Mouse (Mus musculus) hindbrain, embryonic 16.5 days (tissue): ENCODE measurements at regions not wholly inside any gene's neighbourhood (a gene's known extent, or its start where the extent isn't known, plus 50 kb on each side); places are given as distances from the start of the nearest gene placed in this dataset.

Source experiments
- ATAC-seq: fragments of 200-750 bp; cut with Nextera tagmentation; 2 replicates; pipeline ENCODE4 v1.8.0; 2017; ENCODE audit warnings: moderate TSS enrichment, moderate library complexity
- H3K27ac ChIP-seq: fragments of 300-500 bp; sonication (generic); 2 replicates; pipeline ENCODE4 v1.5.1; 2014; ENCODE audit warnings: low read depth, mild to moderate bottlenecking, control low read depth, low read length, moderate library complexity
- H3K27me3 ChIP-seq: fragments of 300-500 bp; sonication (generic); replicated peaks from 2 replicates; pipeline ENCODE4 v1.6.1; 2014; ENCODE audit warnings: low read length; ENCODE audit not compliant: control insufficient read depth, insufficient read depth
- H3K36me3 ChIP-seq: fragments of 300-500 bp; sonication (generic); 2 replicates; pipeline ENCODE4 v1.6.1; 2014; ENCODE audit warnings: mild to moderate bottlenecking, low read length, moderate library complexity, mixed read lengths; ENCODE audit not compliant: control insufficient read depth, insufficient read depth
- H3K4me1 ChIP-seq: fragments of 300-500 bp; sonication (generic); 2 replicates; pipeline ENCODE4 v1.6.1; 2014; ENCODE audit warnings: low read depth, low read length; ENCODE audit not compliant: control insufficient read depth, insufficient read depth
- H3K4me2 ChIP-seq: fragments of 300-500 bp; sonication (generic); 2 replicates; pipeline ENCODE4 v1.6.1; 2014; ENCODE audit warnings: mild to moderate bottlenecking, low read length, control low read depth, moderate library complexity
- H3K4me3 ChIP-seq: fragments of 300-500 bp; sonication (generic); 2 replicates; pipeline ENCODE4 v1.5.1; 2014; ENCODE audit warnings: mild to moderate bottlenecking, low read length, control low read depth, moderate library complexity
- H3K9ac ChIP-seq: fragments of 300-500 bp; sonication (generic); 2 replicates; pipeline ENCODE4 v1.6.1; 2014; ENCODE audit warnings: low read depth, mild to moderate bottlenecking, control low read depth, low read length, moderate library complexity
- H3K9me3 ChIP-seq: fragments of 300-500 bp; sonication (generic); 2 replicates; pipeline ENCODE4 v1.6.1; 2014; ENCODE audit warnings: mild to moderate bottlenecking, low read length, moderate library complexity; ENCODE audit not compliant: control insufficient read depth
- whole genome bisulfite sequencing: fragments of 180-500 bp; shearing (Covaris S2); extraction: QIAGEN DNeasy Blood & Tissue Kit; methylation state at CpG from one replicate; pipeline ENCODE4 v1.1.7; 2014; 5-methylcytosine and 5-hydroxymethylcytosine counted together

GRCm38 (mm10) chr9:84178705-84179104 lies 253.8 kb downstream of the Bckdhb start:
- Histone ChIP-seq H3K27ac (no peak overlapping the region), H3K9ac (no peak overlapping the region)
- WGBS = 82% methylated on average over 5 of the region's 5 CpGs

DNA sequence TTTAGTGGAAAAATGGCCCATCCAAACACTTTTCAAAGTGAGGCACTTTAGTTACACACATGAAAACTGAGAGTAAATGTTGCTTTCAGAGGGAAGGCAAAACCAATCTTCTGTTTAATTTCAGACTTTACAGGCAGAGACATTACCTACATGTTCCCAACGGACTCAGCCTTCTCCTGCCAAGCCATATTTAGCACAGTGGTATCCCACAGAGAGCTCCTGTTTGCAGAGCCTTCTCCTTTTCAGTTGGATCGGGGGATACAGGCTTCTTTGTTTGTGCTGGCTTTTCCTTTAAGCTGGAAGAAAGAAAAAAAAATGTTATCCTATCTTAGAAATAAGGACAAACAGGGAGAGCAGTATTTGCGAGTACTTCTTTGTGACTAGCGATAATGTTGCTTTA lies 254.3 kb downstream of the Bckdhb start:
- 48% methylated on average over 4 of the region's 4 CpGs for WGBS
- H3K4me1 ChIP-seq = no peaks in the 10 kb centered on the region
- H3K4me3 ChIP-seq = no peak overlapping the region
- no peaks in the 10 kb centered on the region for H3K9me3 ChIP-seq
- H3K27me3 ChIP-seq = no peaks in the 10 kb centered on the region
- no peak overlapping the region for H3K9ac ChIP-seq
- no peak overlapping the region for H3K4me2 ChIP-seq
- no peaks in the 10 kb centered on the region for H3K36me3 ChIP-seq
- no peak for ATAC-seq
- no peak overlapping the region for H3K27ac ChIP-seq

More at GRCm38 (mm10) chr9:84178705-84179104, 253.8 kb downstream of the Bckdhb start:
- Histone ChIP-seq H3K4me1 (no peaks in the 10 kb centered on the region), H3K4me3 (no peak overlapping the region), H3K4me2 (no peak overlapping the region), H3K9me3 (no peaks in the 10 kb centered on the region), H3K27me3 (no peaks in the 10 kb centered on the region), H3K36me3 (no peaks in the 10 kb centered on the region)
- ATAC-seq = no peak

GRCm38 (mm10) chr9:84183637-84184374 lies 258.9 kb downstream of the Bckdhb start:
- no peak overlapping the region for H3K9ac ChIP-seq
- no peaks in the 10 kb centered on the region for H3K36me3 ChIP-seq
- H3K4me1 ChIP-seq = no peaks in the 10 kb centered on the region
- WGBS = 71% methylated on average over 6 of the region's 6 CpGs
- no peak overlapping the region for H3K27ac ChIP-seq
- no peaks in the 10 kb centered on the region for H3K27me3 ChIP-seq
- no peak overlapping the region for H3K4me3 ChIP-seq
- H3K9me3 ChIP-seq = no peaks in the 10 kb centered on the region
- H3K4me2 ChIP-seq = no peak overlapping the region
- ATAC-seq = no peak

GRCm38 (mm10) chr9:84187531-84187930 lies 262.6 kb downstream of the Bckdhb start:
- H3K4me1 ChIP-seq = no peaks in the 10 kb centered on the region
- no peak overlapping the region for H3K4me3 ChIP-seq
- ATAC-seq = no peak
- 73% methylated on average over 3 of the region's 3 CpGs for WGBS
- no peaks in the 10 kb centered on the region for H3K27me3 ChIP-seq
- H3K36me3 ChIP-seq = no peaks in the 10 kb centered on the region
- H3K9ac ChIP-seq = no peak overlapping the region
- H3K9me3 ChIP-seq = no peaks in the 10 kb centered on the region
- no peak overlapping the region for H3K27ac ChIP-seq
- H3K4me2 ChIP-seq = no peak overlapping the region

DNA sequence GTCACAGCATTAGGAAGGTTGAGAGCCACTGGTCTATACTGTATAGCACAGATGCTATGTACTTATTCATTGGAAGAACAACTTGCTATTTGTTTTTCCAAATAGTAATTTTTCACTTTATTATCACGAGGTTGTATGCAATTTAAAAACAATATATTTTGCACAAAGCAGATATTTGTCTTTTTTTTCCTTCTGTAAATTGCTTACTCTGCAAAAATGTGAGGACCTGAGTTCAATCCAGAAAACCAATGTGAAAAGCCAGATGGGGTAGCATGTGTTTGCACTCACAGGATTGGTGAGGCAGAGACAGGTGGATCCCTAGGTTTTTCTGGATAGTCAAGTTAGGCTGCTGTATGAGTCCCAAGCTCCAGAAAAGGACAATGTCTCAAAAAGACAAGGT lies 268.5 kb downstream of the Bckdhb start:
- H3K27ac ChIP-seq = no peak overlapping the region
- no peaks in the 10 kb centered on the region for H3K4me1 ChIP-seq
- H3K4me2 ChIP-seq = no peak overlapping the region
- H3K4me3 ChIP-seq = no peak overlapping the region
- H3K27me3 ChIP-seq = no peaks in the 10 kb centered on the region
- WGBS = 73% methylated on average over 1 of the region's 1 CpGs
- ATAC-seq = no peak
- H3K9ac ChIP-seq = no peak overlapping the region
- no peaks in the 10 kb centered on the region for H3K36me3 ChIP-seq
- H3K9me3 ChIP-seq = no peaks in the 10 kb centered on the region

DNA sequence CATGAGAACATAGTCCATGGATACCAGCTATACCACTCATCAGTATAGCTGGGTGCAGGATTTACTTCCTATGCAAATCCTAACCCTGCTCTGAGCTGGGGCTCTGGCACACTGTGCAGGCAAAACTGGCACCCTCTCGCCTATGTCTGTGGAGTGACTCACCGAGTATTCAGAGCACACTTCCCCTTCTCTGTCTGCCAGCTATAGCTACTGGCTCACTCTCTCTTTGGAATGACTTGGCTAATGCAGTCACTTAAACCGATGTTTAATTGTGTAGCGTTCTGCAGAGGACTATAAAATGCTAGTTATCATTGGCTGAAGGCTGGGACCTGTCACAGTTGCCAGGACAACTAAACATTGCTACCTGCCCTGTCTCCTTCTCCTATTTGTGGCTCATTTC lies 269.8 kb downstream of the Bckdhb start:
- Histone ChIP-seq H3K4me2 (no peak overlapping the region), H3K4me1 (no peaks in the 10 kb centered on the region), H3K9ac (no peak overlapping the region), H3K9me3 (no peaks in the 10 kb centered on the region), H3K36me3 (no peaks in the 10 kb centered on the region), H3K27ac (no peak overlapping the region), H3K27me3 (no peaks in the 10 kb centered on the region), H3K4me3 (no peak overlapping the region)
- peak; percentile 81 for ATAC-seq
- WGBS = 68% methylated on average over 4 of the region's 4 CpGs

GRCm38 (mm10) chr9:84195338-84195737 lies 270.4 kb downstream of the Bckdhb start:
- H3K4me2 ChIP-seq = no peak overlapping the region
- WGBS = 63% methylated on average over 4 of the region's 4 CpGs
- no peak overlapping the region for H3K27ac ChIP-seq
- H3K36me3 ChIP-seq = no peaks in the 10 kb centered on the region
- ATAC-seq = no peak
- H3K9ac ChIP-seq = no peak overlapping the region
- H3K4me1 ChIP-seq = no peaks in the 10 kb centered on the region
- no peaks in the 10 kb centered on the region for H3K27me3 ChIP-seq
- no peaks in the 10 kb centered on the region for H3K9me3 ChIP-seq
- no peak overlapping the region for H3K4me3 ChIP-seq

DNA sequence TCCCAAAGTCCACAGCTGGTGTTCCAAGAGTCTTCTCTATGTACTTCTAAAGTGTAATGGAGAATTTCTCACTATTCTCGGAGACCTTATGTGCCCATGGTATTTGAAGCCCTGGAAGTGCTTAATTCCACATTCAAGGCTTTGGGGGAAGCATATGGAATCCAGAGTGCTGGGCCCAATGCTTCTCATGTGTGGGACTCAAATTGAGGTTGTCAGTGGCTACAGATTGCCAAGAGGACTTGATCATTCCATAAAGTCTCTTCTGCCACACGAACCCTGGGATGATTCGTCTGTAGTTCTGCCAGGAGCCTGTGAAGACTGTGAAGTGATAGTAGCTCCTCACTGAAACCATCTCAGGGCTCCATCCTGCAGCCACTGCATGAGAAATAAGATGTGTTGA lies 275.3 kb downstream of the Bckdhb start:
- Histone ChIP-seq H3K9me3 (no peaks in the 10 kb centered on the region), H3K4me1 (no peaks in the 10 kb centered on the region), H3K27me3 (no peaks in the 10 kb centered on the region), H3K4me3 (no peak overlapping the region), H3K9ac (no peak overlapping the region), H3K36me3 (no peaks in the 10 kb centered on the region), H3K4me2 (no peak overlapping the region), H3K27ac (no peak overlapping the region)
- 90% methylated on average over 3 of the region's 3 CpGs for WGBS
- ATAC-seq = no peak

DNA sequence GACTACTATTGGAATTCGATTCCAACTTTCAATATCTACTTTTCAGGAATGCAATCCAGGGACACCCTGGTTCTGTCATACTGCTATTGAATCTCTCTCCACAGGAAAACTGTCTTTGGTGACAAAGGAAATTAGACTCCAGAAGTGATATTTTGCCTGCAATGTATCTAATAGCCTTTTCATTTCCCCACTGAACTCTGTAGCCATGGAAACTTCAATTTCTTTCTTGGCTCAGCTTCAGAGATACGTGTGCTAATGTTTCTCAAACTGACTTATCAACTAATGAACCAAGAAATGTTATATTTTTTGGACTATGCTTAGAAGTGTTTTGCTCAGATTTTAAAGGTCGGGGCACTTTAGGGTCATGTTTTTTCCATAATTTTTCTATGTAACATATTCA lies 279.1 kb downstream of the Bckdhb start:
- H3K4me1 ChIP-seq = no peaks in the 10 kb centered on the region
- H3K27me3 ChIP-seq = no peaks in the 10 kb centered on the region
- H3K9me3 ChIP-seq = no peaks in the 10 kb centered on the region
- no peaks in the 10 kb centered on the region for H3K36me3 ChIP-seq
- WGBS = 64% methylated on average over 3 of the region's 3 CpGs
- ATAC-seq = no peak
- no peak overlapping the region for H3K9ac ChIP-seq
- H3K4me2 ChIP-seq = no peak overlapping the region
- H3K4me3 ChIP-seq = no peak overlapping the region
- H3K27ac ChIP-seq = no peak overlapping the region
